Mouse (Mus musculus) embryonic facial prominence, embryonic 11.5 days (tissue): ENCODE measurements around the gene Med19. TPM values are rescaled to one million over a fixed set of nuclear protein-coding genes. Genes with fewer than 3 reads are reported as not detected.
"Not testable (repeated sequence)": the region's sequence is repeated elsewhere in the genome, so short reads cannot be mapped to it uniquely, and the experiment has no call there.

Source experiments
- ATAC-seq: fragments of 200-750 bp; cut with Nextera tagmentation; replicated peaks from 2 replicates; pipeline ENCODE4 v1.8.0; 2017; ENCODE audit warnings: low read depth; ENCODE audit not compliant: insufficient number of reproducible peaks, low FRiP score, low TSS enrichment
- DNase-seq: peaks from one replicate; pipeline ENCODE4 v3.0.0-alpha.2; 2015; ENCODE audit warnings: low spot score
- H3K27ac ChIP-seq: fragments of 300-500 bp; sonication (generic); replicated peaks from 2 replicates; pipeline ENCODE4 v1.5.1; 2014; ENCODE audit warnings: mild to moderate bottlenecking, low read depth, low read length, control low read depth
- H3K27me3 ChIP-seq: fragments of 300-500 bp; sonication (generic); 2 replicates; pipeline ENCODE4 v1.6.1; 2014; ENCODE audit warnings: mild to moderate bottlenecking, low read length, moderate library complexity, mixed read lengths; ENCODE audit not compliant: control insufficient read depth, insufficient read depth
- H3K36me3 ChIP-seq: fragments of 300-500 bp; sonication (generic); replicated peaks from 2 replicates; pipeline ENCODE4 v1.6.1; 2014; ENCODE audit warnings: low read depth, mild to moderate bottlenecking, low read length, moderate library complexity, mixed read lengths; ENCODE audit not compliant: control insufficient read depth, insufficient read depth
- H3K4me1 ChIP-seq: fragments of 300-500 bp; sonication (generic); 2 replicates; pipeline ENCODE4 v1.6.1; 2014; ENCODE audit warnings: low read length, mixed read lengths; ENCODE audit not compliant: control insufficient read depth, insufficient read depth
- H3K4me2 ChIP-seq: fragments of 300-500 bp; sonication (generic); 2 replicates; pipeline ENCODE4 v1.6.1; 2014; ENCODE audit warnings: low read depth, mild to moderate bottlenecking, control low read depth, low read length, moderate library complexity
- H3K4me3 ChIP-seq: fragments of 300-500 bp; sonication (generic); 2 replicates; pipeline ENCODE4 v1.5.1; 2014; ENCODE audit warnings: low read depth, low read length, control low read depth
- H3K9ac ChIP-seq: fragments of 300-500 bp; sonication (generic); replicated peaks from 2 replicates; pipeline ENCODE4 v1.6.1; 2014; ENCODE audit warnings: mild to moderate bottlenecking, control low read depth, low read length
- H3K9me3 ChIP-seq: fragments of 300-500 bp; sonication (generic); replicated peaks from 2 replicates; pipeline ENCODE4 v1.6.1; 2016; ENCODE audit warnings: mild to moderate bottlenecking, low read length, inconsistent platforms, mixed read lengths; ENCODE audit not compliant: control insufficient read depth
- WGBS: fragments of 180-500 bp; shearing (Covaris S2); extraction: QIAGEN DNeasy Blood & Tissue Kit; methylation state at CpG from one replicate; pipeline ENCODE4 v1.1.7; 2014; 5-methylcytosine and 5-hydroxymethylcytosine counted together
- polyA plus RNA-seq: library from polyadenylated mRNA; unstranded; fragments of >200 nt; fragmentation: Nextera tagmentation; extraction: Ambion mirVana; gene quantifications from 2 replicates; pipeline ENCODE4 v1.2.1, GENCODE M21; 2014

The Med19 gene
- polyA plus RNA-seq, 1 experiment from 2014 or later, result 68.2 TPM

GRCm38 (mm10) chr2:84670569-84670933 lies 7.7 kb upstream of the Med19 start, which contains the start of gene Selenoh:
TSS of gene Selenoh (minus strand) at chr2:84670770.
- DNase-seq (peak; percentile 98), ATAC-seq (peak; percentile 95)
- Histone ChIP-seq H3K4me2 (peak within 1 kb of the TSS; percentile 63), H3K9me3 (no peaks in the 10 kb centered on the region), H3K27me3 (no peaks in the 10 kb centered on the region), H3K9ac (peak within 1 kb of the TSS; percentile 96), H3K4me1 (no peaks in the 10 kb centered on the region), H3K36me3 (0 out of 2 replicates have a peak, but pooled peaks cover 2% of the 10 kb centered on the region), H3K27ac (peak within 1 kb of the TSS; percentile 90), H3K4me3 (peak within 1 kb of the TSS; percentile 93)
- WGBS, result 2% methylated on average over 20 of the region's 20 CpGs

- not testable (repeated sequence) for H3K4me2 ChIP-seq, H3K4me3 ChIP-seq, H3K27ac ChIP-seq, H3K9me3 ChIP-seq, DNase-seq, H3K4me1 ChIP-seq, H3K36me3 ChIP-seq, H3K9ac ChIP-seq, H3K27me3 ChIP-seq, ATAC-seq
- WGBS, result 74% methylated on average over 4 of the region's 5 CpGs
Measured at GRCm38 (mm10) chr2:84671535-84671934, 6.7 kb upstream of the Med19 start.

GRCm38 (mm10) chr2:84677270-84677967 lies 783 bp upstream of the Med19 start:
- H3K9me3 ChIP-seq, result no peaks in the 10 kb centered on the region
- H3K4me2 ChIP-seq, result peak overlapping the region; percentile 68
- no peak overlapping the region for H3K27ac ChIP-seq
- H3K36me3 ChIP-seq, result peaks cover 2% of the 10 kb centered on the region; the same call in 1 of the 2 replicates
- WGBS, result 11% methylated on average over 22 of the region's 22 CpGs
- DNase-seq, result peak; percentile 55
- H3K9ac ChIP-seq, result peak overlapping the region; percentile 52
- ATAC-seq, result peak; percentile 30
- H3K27me3 ChIP-seq, result no peaks in the 10 kb centered on the region
- H3K4me1 ChIP-seq, result no peaks in the 10 kb centered on the region
- H3K4me3 ChIP-seq, result peak overlapping the region; percentile 58

GRCm38 (mm10) chr2:84679016-84679415 lies 814 bp downstream of the Med19 start, which contains the start of gene Tmx2:
TSS of gene Tmx2 (minus strand) at chr2:84679140.
- ATAC-seq (no peak), DNase-seq (no peak)
- peaks cover 2% of the 10 kb centered on the region for H3K36me3 ChIP-seq
- H3K4me2 ChIP-seq, result peak within 1 kb of the TSS; percentile 47
- H3K4me1 ChIP-seq, result no peaks in the 10 kb centered on the region
- H3K4me3 ChIP-seq, result peak within 1 kb of the TSS; percentile 82
- H3K9ac ChIP-seq, result peak within 1 kb of the TSS; percentile 79
- 19% methylated on average over 8 of the region's 8 CpGs for WGBS
- 0 out of 2 replicates have a peak within 1 kb of the TSS, but pooled peaks have one; percentile 30 for H3K27ac ChIP-seq
- no peaks in the 10 kb centered on the region for H3K9me3 ChIP-seq
- no peaks in the 10 kb centered on the region for H3K27me3 ChIP-seq

- 83% methylated on average over 6 of the region's 6 CpGs for WGBS
- Histone ChIP-seq H3K36me3 (peaks cover 2% of the 10 kb centered on the region), H3K9me3 (no peaks in the 10 kb centered on the region), H3K27ac (no peak overlapping the region), H3K4me1 (no peaks in the 10 kb centered on the region), H3K4me3 (no peak overlapping the region), H3K27me3 (no peaks in the 10 kb centered on the region), H3K4me2 (no peak overlapping the region), H3K9ac (no peak overlapping the region)
- ATAC-seq (no peak), DNase-seq (no peak)
Measured at GRCm38 (mm10) chr2:84682605-84683183, 4.5 kb downstream of the Med19 start.

GRCm38 (mm10) chr2:84688080-84688844 lies 10.1 kb downstream of the Med19 start:
- DNase-seq, result no peak
- no peaks in the 10 kb centered on the region for H3K27me3 ChIP-seq
- H3K27ac ChIP-seq, result no peak overlapping the region
- no peaks in the 10 kb centered on the region for H3K4me1 ChIP-seq
- no peaks in the 10 kb centered on the region for H3K9me3 ChIP-seq
- no peak overlapping the region for H3K9ac ChIP-seq
- ATAC-seq, result no peak
- WGBS, result 79% methylated on average over 2 of the region's 2 CpGs
- no peak overlapping the region for H3K4me3 ChIP-seq
- H3K4me2 ChIP-seq, result no peak overlapping the region
- peaks cover 16% of the 10 kb centered on the region for H3K36me3 ChIP-seq

- 92% methylated on average over 12 of the region's 12 CpGs for WGBS
- Histone ChIP-seq H3K9ac (no peak overlapping the region), H3K4me2 (no peak overlapping the region), H3K27ac (no peak overlapping the region), H3K4me1 (no peaks in the 10 kb centered on the region), H3K36me3 (peaks cover 17% of the 10 kb centered on the region), H3K27me3 (no peaks in the 10 kb centered on the region), H3K9me3 (no peaks in the 10 kb centered on the region), H3K4me3 (no peak overlapping the region)
- no peak for ATAC-seq
- no peak for DNase-seq
Measured at GRCm38 (mm10) chr2:84690050-84690449, 11.8 kb downstream of the Med19 start.
